Mouse (Mus musculus) midbrain, embryonic 12.5 days (tissue): ENCODE data around the gene Gsn. TPM values are rescaled to one million over a fixed set of nuclear protein-coding genes. Genes with fewer than 3 reads are reported as not detected.

ENCODE experiments used
- ATAC-seq: fragments of 200-750 bp; cut with Nextera tagmentation; 2 replicates; pipeline ENCODE4 v1.8.0; 2017; ENCODE audit warnings: low read depth, moderate TSS enrichment, moderate library complexity; ENCODE audit not compliant: low FRiP score
- H3K27ac ChIP-seq: fragments of 300-500 bp; sonication (generic); replicated peaks from 2 replicates; pipeline ENCODE4 v1.5.1; 2016; ENCODE audit warnings: mild to moderate bottlenecking
- H3K27me3 ChIP-seq: fragments of 300-500 bp; sonication (generic); 2 replicates; pipeline ENCODE4 v1.6.1; 2016; ENCODE audit warnings: mild to moderate bottlenecking
- H3K36me3 ChIP-seq: fragments of 300-500 bp; sonication (generic); 2 replicates; pipeline ENCODE4 v1.6.1; 2016
- H3K4me1 ChIP-seq: fragments of 300-500 bp; sonication (generic); 2 replicates; pipeline ENCODE4 v1.6.1; 2016
- H3K4me2 ChIP-seq: fragments of 300-500 bp; sonication (generic); replicated peaks from 2 replicates; pipeline ENCODE4 v1.6.1; 2016; ENCODE audit warnings: mild to moderate bottlenecking, moderate library complexity
- H3K4me3 ChIP-seq: fragments of 300-500 bp; sonication (generic); 2 replicates; pipeline ENCODE4 v1.5.1; 2016; ENCODE audit warnings: mild to moderate bottlenecking
- H3K9ac ChIP-seq: fragments of 300-500 bp; sonication (generic); replicated peaks from 2 replicates; pipeline ENCODE4 v1.6.1; 2016; ENCODE audit warnings: mild to moderate bottlenecking, moderate library complexity
- H3K9me3 ChIP-seq: fragments of 300-500 bp; sonication (generic); 2 replicates; pipeline ENCODE4 v1.6.1; 2016; ENCODE audit warnings: mild to moderate bottlenecking
- WGBS: fragments of 180-500 bp; shearing (Covaris S2); methylation state at CpG from one replicate; pipeline ENCODE4 v1.1.7; 2016; 5-methylcytosine and 5-hydroxymethylcytosine counted together
- polyA plus RNA-seq: library from polyadenylated mRNA; unstranded; fragments of >200 nt; fragmentation: Nextera tagmentation; extraction: Ambion mirVana; gene quantifications from 2 replicates; pipeline ENCODE4 v1.2.1, GENCODE M21; 2016

Gene Gsn
- polyA plus RNA-seq, 1 experiment from 2014 or later, result 48.9 TPM

DNA sequence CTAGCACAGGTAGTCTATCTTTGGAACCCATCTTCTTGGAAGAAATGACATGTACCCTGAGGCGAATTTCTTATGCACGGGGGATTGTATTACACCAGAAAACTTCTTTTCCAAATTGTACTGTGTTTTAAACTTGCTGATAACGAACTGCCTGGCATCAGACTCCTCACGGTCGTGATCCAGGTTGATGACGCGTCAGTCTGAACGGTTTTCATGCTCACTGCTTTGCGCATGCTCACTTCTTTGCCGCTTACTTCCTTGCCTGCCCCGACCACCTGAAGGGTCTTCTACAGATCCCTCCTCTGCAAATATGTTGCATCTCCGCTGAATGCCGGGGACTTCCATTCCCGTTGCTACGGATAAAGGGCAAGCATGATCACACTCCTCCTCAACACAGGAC lies 31.9 kb upstream of the Gsn start:
- no peak overlapping the region for H3K9ac ChIP-seq
- no peaks in the 10 kb centered on the region for H3K4me1 ChIP-seq
- no peaks in the 10 kb centered on the region for H3K27me3 ChIP-seq
- no peaks in the 10 kb centered on the region for H3K36me3 ChIP-seq
- H3K4me2 ChIP-seq, result no peak overlapping the region
- H3K9me3 ChIP-seq, result no peaks in the 10 kb centered on the region
- no peak overlapping the region for H3K4me3 ChIP-seq
- no peak for ATAC-seq
- H3K27ac ChIP-seq, result no peak overlapping the region
- 94% methylated on average over 15 of the region's 15 CpGs for WGBS

DNA sequence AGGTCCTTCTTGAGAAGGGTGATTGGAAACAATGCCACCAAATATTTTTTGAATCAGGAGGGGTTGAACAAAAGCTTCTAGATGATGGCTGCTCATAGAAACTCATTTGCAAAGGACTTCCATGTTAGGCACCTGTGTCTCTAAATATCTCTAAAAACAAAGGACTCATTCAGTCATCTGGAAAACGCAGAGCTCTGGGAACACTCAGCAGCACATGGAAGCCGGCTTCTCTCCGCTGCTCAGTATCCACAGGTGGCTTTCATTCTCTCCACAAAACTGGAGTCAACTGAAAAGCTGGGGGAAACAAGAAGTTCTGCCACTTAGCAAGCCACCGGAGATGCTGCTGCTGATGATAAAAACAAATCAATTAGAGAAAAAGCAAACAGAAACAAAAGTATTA lies 28.0 kb upstream of the Gsn start:
- Histone ChIP-seq H3K4me3 (no peak overlapping the region), H3K36me3 (no peaks in the 10 kb centered on the region), H3K4me1 (peaks cover 8% of the 10 kb centered on the region), H3K4me2 (no peak overlapping the region), H3K9ac (no peak overlapping the region), H3K27ac (no peak overlapping the region), H3K9me3 (no peaks in the 10 kb centered on the region), H3K27me3 (no peaks in the 10 kb centered on the region)
- 42% methylated on average over 4 of the region's 4 CpGs for WGBS
- ATAC-seq, result no peak

DNA sequence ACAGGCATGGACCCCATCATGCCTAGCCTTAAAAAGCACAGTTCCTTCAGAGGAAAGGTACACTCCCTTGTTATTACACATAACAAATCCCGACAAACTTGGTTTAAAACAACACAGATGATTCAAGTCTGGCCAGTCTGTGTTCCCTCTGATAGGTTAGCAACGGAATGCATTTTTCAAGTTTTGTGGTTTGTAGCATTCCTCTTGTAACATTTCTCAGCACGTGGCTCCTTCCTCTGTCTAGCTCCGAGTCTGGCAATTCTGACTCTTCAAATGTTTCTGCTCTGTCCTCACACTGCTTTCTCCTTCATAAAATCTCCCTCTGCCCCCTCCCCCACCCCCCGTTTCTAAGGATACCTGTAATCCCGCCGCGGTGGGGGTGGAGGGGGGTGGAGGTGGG lies 26.0 kb upstream of the Gsn start:
- H3K9ac ChIP-seq, result no peak overlapping the region
- H3K9me3 ChIP-seq, result no peaks in the 10 kb centered on the region
- no peak overlapping the region for H3K27ac ChIP-seq
- H3K4me2 ChIP-seq, result no peak overlapping the region
- WGBS, result 24% methylated on average over 8 of the region's 8 CpGs
- H3K4me1 ChIP-seq, result peaks cover 8% of the 10 kb centered on the region
- H3K27me3 ChIP-seq, result no peaks in the 10 kb centered on the region
- ATAC-seq, result no peak
- H3K36me3 ChIP-seq, result no peaks in the 10 kb centered on the region
- H3K4me3 ChIP-seq, result no peak overlapping the region

DNA sequence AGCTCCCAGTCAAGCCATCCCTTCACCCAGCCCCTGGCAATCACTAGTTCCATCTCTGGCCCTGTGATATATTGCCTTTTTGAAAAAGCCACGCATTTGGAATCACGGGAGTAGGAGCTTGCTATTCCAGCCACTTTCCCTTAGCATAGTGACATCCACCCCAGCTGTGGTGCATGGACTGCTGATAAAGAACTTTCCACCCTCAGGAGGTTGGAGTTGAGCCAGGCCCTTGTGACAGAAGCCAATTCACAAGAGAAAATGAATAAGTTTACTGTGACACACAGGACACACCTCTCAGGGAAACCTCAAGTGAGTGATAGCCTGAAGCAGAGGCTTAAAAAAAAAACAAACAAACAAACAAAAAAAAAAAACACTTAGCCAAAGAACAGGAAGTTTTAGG lies 24.3 kb upstream of the Gsn start:
- H3K4me3 ChIP-seq, result no peak overlapping the region
- H3K4me1 ChIP-seq, result peaks cover 8% of the 10 kb centered on the region
- H3K4me2 ChIP-seq, result no peak overlapping the region
- no peaks in the 10 kb centered on the region for H3K36me3 ChIP-seq
- H3K9me3 ChIP-seq, result no peaks in the 10 kb centered on the region
- ATAC-seq, result no peak
- no peaks in the 10 kb centered on the region for H3K27me3 ChIP-seq
- no peak overlapping the region for H3K9ac ChIP-seq
- H3K27ac ChIP-seq, result no peak overlapping the region
- WGBS, result 81% methylated on average over 2 of the region's 2 CpGs

DNA sequence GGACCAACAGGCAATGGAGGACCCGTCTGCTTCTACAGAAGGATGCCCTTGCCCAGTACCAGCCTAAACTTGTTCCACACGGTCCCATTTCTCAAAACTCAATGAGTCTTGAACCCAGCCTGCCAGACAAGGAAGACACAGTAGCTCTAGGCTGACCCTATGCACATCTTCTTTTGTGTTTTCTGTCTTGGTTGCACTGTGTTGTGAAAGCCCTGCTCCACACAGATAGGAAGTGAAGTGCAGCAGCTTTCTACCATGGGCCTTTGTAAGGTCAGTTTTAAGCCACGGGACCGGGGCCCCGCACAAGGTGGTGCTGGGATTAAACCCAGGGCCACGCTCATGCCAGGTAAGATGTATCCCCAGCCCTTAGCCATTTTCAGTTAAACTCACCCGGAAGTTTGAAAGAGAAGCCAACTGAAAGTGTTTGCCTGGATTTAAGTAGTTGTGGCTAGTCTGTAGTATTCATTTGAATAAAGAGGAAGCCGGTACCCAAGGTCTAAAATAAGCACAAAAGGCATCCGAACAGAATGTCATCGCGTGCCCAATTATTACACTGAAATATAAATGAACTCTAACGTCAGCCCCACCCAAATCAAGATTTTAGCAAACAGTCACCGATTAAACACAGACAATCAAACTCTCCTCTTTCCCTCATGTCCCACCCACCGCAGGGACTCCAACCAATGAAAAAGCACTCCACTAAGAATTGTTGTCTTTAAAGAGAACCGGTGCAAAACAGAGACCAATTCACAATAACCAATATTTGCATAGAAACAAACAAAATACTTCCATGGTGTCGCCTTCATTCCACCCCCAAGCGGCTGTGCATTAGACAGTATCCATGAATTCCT lies 23.4 kb upstream of the Gsn start:
- H3K9ac ChIP-seq, result no peak overlapping the region
- 71% methylated on average over 17 of the region's 17 CpGs for WGBS
- no peak overlapping the region for H3K4me2 ChIP-seq
- peaks cover 8% of the 10 kb centered on the region for H3K4me1 ChIP-seq
- H3K27ac ChIP-seq, result no peak overlapping the region
- H3K4me3 ChIP-seq, result no peak overlapping the region
- no peaks in the 10 kb centered on the region for H3K9me3 ChIP-seq
- H3K27me3 ChIP-seq, result no peaks in the 10 kb centered on the region
- no peaks in the 10 kb centered on the region for H3K36me3 ChIP-seq
- ATAC-seq, result no peak

DNA sequence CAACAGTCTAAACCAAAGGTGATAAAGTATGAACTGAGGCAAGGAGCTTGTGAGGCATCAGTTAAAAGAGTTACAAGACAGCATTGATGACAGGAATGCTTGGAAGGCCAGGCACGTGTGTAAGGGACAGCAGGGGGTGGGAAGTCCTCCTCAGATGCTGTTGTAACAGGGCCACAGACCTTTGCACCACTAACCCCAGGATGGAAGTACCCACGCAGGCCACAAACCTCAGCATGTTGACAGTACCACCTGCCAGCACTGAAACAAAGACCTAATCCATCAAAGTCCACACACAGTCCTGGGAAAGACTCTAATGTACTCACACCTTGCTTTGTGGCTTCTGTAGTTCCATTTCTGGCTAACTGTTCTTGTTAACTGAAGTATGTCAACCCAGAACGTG lies 22.3 kb upstream of the Gsn start:
- 41% methylated on average over 3 of the region's 3 CpGs for WGBS
- peaks cover 8% of the 10 kb centered on the region for H3K4me1 ChIP-seq

DNA sequence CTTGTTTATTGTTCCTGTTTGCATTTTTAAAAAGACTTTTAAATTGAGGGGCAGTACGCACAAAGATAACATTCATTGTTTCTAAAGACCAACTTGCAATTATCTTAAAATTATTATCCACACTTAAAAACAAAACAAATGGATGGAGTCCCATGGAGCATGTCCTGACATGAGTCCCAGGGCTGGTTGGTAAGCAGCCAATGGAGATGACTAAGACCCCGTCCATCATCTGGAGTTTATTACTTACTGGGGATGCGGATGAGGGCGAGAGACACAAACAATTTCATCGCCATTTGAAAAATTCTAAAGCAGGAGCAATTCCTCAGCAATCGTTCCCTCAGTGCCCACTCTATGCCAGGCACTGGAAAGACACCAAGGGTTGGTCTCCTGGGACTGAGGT lies 21.2 kb upstream of the Gsn start:
- H3K27me3 ChIP-seq, result no peaks in the 10 kb centered on the region
- no peak overlapping the region for H3K4me3 ChIP-seq

More for the DNA sequence above, 22.3 kb upstream of the Gsn start:
- ATAC-seq, result no peak
- Histone ChIP-seq H3K4me3 (no peak overlapping the region), H3K27me3 (no peaks in the 10 kb centered on the region), H3K36me3 (no peaks in the 10 kb centered on the region), H3K9me3 (no peaks in the 10 kb centered on the region), H3K4me2 (no peak overlapping the region), H3K27ac (no peak overlapping the region), H3K9ac (no peak overlapping the region)

DNA sequence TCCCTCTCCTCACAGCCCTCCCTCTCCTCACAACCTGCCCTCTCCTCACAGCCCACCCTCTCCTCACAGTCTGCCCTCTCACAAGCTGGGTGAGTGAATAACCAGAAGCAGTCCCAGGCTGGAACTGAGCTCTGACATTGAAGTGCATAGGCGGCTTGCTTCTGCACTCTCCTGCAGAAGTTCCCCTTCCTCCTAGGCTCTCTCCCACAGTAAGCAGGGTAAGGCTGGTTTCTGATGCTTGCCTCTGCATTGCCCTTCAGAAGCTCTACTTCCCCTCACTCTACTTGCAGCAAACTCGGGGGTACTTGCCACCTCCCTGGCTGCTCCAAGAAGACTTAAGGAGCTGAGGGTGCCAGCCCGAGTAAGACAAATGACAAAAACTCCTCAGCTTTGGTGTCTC lies 11.9 kb upstream of the Gsn start:
- no peaks in the 10 kb centered on the region for H3K4me1 ChIP-seq
- H3K4me3 ChIP-seq, result no peak overlapping the region
- 47% methylated on average over 3 of the region's 3 CpGs for WGBS
- no peak overlapping the region for H3K4me2 ChIP-seq
- no peaks in the 10 kb centered on the region for H3K36me3 ChIP-seq
- no peaks in the 10 kb centered on the region for H3K9me3 ChIP-seq
- no peak for ATAC-seq
- no peaks in the 10 kb centered on the region for H3K27me3 ChIP-seq
- no peak overlapping the region for H3K27ac ChIP-seq
- H3K9ac ChIP-seq, result no peak overlapping the region

More for the DNA sequence above, 21.2 kb upstream of the Gsn start:
- no peak overlapping the region for H3K27ac ChIP-seq
- WGBS, result 88% methylated on average over 6 of the region's 6 CpGs
- no peaks in the 10 kb centered on the region for H3K36me3 ChIP-seq
- H3K9me3 ChIP-seq, result no peaks in the 10 kb centered on the region
- H3K4me1 ChIP-seq, result peaks cover 6% of the 10 kb centered on the region
- H3K4me2 ChIP-seq, result no peak overlapping the region
- no peak for ATAC-seq
- H3K9ac ChIP-seq, result no peak overlapping the region

DNA sequence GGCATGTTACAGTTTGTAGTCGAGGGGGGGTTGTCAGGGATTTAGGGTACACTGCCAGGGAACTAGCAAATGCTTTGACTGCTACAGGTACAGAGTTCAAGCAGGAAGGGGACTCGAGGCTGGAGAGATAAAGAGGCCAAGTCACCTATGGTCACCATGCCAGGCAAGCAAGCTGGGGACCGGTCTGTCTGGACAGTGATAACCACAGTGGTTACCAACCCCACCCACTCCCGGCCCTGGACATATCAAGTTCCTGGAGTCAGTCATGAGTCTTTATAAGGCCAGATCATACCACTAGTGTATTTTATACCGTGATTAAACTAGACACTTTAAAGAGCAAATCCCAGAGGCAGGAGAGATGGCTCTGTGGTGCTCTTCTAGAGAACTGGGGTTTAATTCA lies 8.4 kb upstream of the Gsn start:
- H3K36me3 ChIP-seq, result no peaks in the 10 kb centered on the region
- 83% methylated on average over 5 of the region's 5 CpGs for WGBS
- no peak overlapping the region for H3K27ac ChIP-seq
- H3K4me3 ChIP-seq, result no peak overlapping the region
- no peaks in the 10 kb centered on the region for H3K9me3 ChIP-seq
- no peaks in the 10 kb centered on the region for H3K27me3 ChIP-seq
- H3K4me2 ChIP-seq, result no peak overlapping the region
- ATAC-seq, result no peak
- no peak overlapping the region for H3K9ac ChIP-seq
- H3K4me1 ChIP-seq, result peaks cover 6% of the 10 kb centered on the region; the same call in 1 of the 2 replicates

DNA sequence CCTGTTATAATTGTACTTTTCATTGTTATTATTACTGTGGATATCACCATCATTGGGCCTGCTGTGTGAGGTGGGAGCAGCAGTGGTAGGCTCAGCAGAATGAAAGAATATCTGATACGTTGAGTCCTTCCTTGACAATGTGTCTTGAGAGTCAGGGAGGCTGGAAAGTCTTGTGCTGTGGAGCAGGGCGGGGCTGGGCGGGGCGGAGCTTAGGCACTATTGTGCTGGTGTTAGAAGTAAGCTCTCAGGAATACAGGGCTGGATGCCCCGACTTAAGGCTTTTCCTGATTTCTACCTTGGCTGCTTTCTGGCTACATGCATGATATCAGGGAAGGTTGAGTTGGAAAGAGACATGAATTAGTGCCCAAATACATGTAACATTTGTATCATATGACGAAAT lies 3.4 kb upstream of the Gsn start:
- no peak for ATAC-seq
- no peak overlapping the region for H3K27ac ChIP-seq
- no peak overlapping the region for H3K4me2 ChIP-seq
- no peaks in the 10 kb centered on the region for H3K36me3 ChIP-seq
- H3K4me1 ChIP-seq, result peaks cover 20% of the 10 kb centered on the region
- H3K9me3 ChIP-seq, result no peaks in the 10 kb centered on the region
- 27% methylated on average over 6 of the region's 6 CpGs for WGBS
- H3K9ac ChIP-seq, result no peak overlapping the region
- H3K4me3 ChIP-seq, result no peak overlapping the region
- H3K27me3 ChIP-seq, result peaks cover 43% of the 10 kb centered on the region

DNA sequence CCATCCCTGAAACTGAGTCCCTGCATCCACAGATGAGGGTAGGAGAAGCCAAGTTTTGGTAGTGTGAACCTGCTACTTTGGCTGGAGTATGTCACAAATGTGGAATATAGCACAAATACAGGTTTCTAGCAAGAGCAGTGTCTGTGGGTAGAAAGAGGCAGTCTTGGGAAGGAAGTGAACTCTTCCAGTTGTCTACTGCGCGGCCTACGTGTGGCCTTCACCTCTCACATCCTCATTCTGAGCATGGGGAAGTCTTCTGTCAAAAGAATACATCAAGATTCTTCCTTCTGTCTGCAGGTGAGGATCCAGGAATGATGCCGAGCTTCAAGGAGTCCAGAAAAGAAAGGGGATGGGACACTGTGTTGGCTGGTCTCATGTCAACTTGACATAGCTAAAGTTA lies 2.4 kb upstream of the Gsn start:
- H3K9me3 ChIP-seq, result no peaks in the 10 kb centered on the region
- H3K4me1 ChIP-seq, result peaks cover 20% of the 10 kb centered on the region
- H3K36me3 ChIP-seq, result no peaks in the 10 kb centered on the region
- H3K9ac ChIP-seq, result no peak overlapping the region
- 94% methylated on average over 4 of the region's 4 CpGs for WGBS
- H3K27ac ChIP-seq, result no peak overlapping the region
- ATAC-seq, result no peak
- no peak overlapping the region for H3K4me3 ChIP-seq
- H3K27me3 ChIP-seq, result peaks cover 53% of the 10 kb centered on the region
- H3K4me2 ChIP-seq, result no peak overlapping the region

DNA sequence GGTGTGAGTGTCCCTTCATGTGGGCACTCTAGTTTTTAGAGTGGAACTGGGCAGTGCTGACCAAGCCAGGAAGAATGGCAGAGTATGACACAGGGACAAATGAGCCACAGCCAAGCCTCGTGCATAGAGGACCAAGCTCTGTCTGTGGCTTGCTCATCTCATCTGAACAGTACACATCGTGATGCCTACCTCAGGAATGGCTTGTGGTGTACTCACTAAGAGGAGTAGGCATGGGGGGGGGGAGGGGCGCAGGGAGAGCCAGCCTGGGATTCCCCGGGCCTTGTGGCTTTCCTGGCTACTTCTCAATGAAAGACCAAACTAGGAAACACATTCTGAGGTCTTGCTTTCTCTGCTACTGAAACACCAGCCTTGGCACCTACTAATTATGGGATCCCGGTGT lies 1.2 kb upstream of the Gsn start:
- H3K4me1 ChIP-seq, result peaks cover 17% of the 10 kb centered on the region
- peaks cover 53% of the 10 kb centered on the region for H3K27me3 ChIP-seq
- WGBS, result 70% methylated on average over 5 of the region's 5 CpGs
- ATAC-seq, result no peak
- no peak overlapping the region for H3K27ac ChIP-seq
- no peaks in the 10 kb centered on the region for H3K36me3 ChIP-seq
- no peaks in the 10 kb centered on the region for H3K9me3 ChIP-seq
- no peak overlapping the region for H3K9ac ChIP-seq
- no peak overlapping the region for H3K4me3 ChIP-seq
- H3K4me2 ChIP-seq, result no peak overlapping the region

DNA sequence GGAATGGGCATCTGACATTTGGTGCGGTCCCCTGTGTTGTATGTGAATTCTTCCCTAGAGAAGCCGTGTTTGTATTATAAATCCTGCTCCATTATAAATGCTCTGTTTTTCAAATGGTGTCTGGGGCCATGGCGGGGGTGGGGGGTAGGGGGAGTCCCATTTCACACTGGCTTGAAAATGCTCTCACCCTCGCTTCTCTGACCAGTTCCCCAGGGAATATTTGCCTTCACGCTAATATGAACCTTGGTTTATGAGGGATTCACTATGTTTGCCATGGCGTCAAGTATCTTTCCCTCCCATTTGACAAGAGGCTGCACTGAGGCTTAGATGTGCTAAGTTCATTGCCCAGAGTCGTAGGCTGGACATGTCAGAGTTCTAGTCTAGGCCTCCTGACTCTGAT lies 718 bp upstream of the Gsn start:
- Histone ChIP-seq H3K27me3 (peaks cover 53% of the 10 kb centered on the region), H3K4me1 (peaks cover 14% of the 10 kb centered on the region), H3K4me2 (peak overlapping the region; percentile 90), H3K9me3 (no peaks in the 10 kb centered on the region), H3K36me3 (no peaks in the 10 kb centered on the region), H3K4me3 (no peak overlapping the region; the same call in 1 of the 2 replicates), H3K9ac (peak overlapping the region; percentile 69; the same call in 1 of the 2 replicates), H3K27ac (no peak overlapping the region)
- WGBS, result 75% methylated on average over 7 of the region's 7 CpGs
- ATAC-seq, result no peak
